Mouse (Mus musculus) heart, adult 2 months (tissue): ENCODE results near the gene Tenm4. TPM values are rescaled to one million over a fixed set of nuclear protein-coding genes. Genes with fewer than 3 reads are reported as not detected.

ENCODE experiments used
- DNase-seq, 2 experiments: peaks; one replicate each; pipeline ENCODE4 v3.0.0; 2021
- H3K27ac ChIP-seq: fragments of 200-600 bp; 2 replicates; pipeline ENCODE4 v1.8.1; 2022
- H3K27me3 ChIP-seq: fragments of 200-500 bp; 2 replicates; pipeline ENCODE4 v1.6.1; 2012; ENCODE audit warnings: mild to moderate bottlenecking, low read length, inconsistent platforms, mixed read lengths; ENCODE audit not compliant: control insufficient read depth, insufficient read depth
- H3K36me3 ChIP-seq: fragments of 200-500 bp; 2 replicates; pipeline ENCODE4 v1.6.1; 2012; ENCODE audit warnings: low read length, inconsistent platforms; ENCODE audit not compliant: control insufficient read depth, insufficient read depth
- H3K4me1 ChIP-seq: fragments of 200-500 bp; 2 replicates; pipeline ENCODE4 v1.6.1; 2011; ENCODE audit warnings: low read length; ENCODE audit not compliant: control insufficient read depth, insufficient read depth
- H3K4me3 ChIP-seq: fragments of 200-600 bp; 2 replicates; pipeline ENCODE4 v1.8.1; 2022
- H3K79me2 ChIP-seq: fragments of 200-500 bp; replicated peaks from 2 replicates; pipeline ENCODE4 v1.6.1; 2012; ENCODE audit warnings: mild to moderate bottlenecking, inconsistent platforms, low read length, moderate library complexity, mixed read lengths; ENCODE audit not compliant: control insufficient read depth, insufficient read depth
- H3K9ac ChIP-seq: fragments of 200-500 bp; 2 replicates; pipeline ENCODE4 v1.6.1; 2012; ENCODE audit warnings: low read depth, mild to moderate bottlenecking, control low read depth, inconsistent platforms, low read length, mixed read lengths
- CTCF ChIP-seq: fragments of 200-600 bp; IDR thresholded peaks from 2 replicates; pipeline ENCODE4 v1.8.1; 2022; ENCODE audit warnings: antibody characterized with exemption, mild to moderate bottlenecking, moderate library complexity
- EP300 ChIP-seq: fragments of 200-500 bp; IDR thresholded peaks from 2 replicates; pipeline ENCODE4 v1.6.1; 2011; ENCODE audit warnings: low read depth, low read length, control low read depth; ENCODE audit not compliant: insufficient read depth
- POLR2A ChIP-seq: fragments of 200-500 bp; IDR thresholded peaks from 2 replicates; pipeline ENCODE4 v1.6.1; 2011; ENCODE audit warnings: mild to moderate bottlenecking, low read depth, low read length, control low read depth; ENCODE audit not compliant: insufficient read depth
- WGBS: fragments of 180-500 bp; shearing (Covaris S2); methylation state at CpG from one replicate; pipeline ENCODE4 v1.1.7; 2018; 5-methylcytosine and 5-hydroxymethylcytosine counted together
- intact Hi-C: fragments of 180-260 bp; cut with DNase I; formaldehyde crosslinking; loops from one replicate; pipeline ENCODE4 v1.15.1; 2025
- polyA plus RNA-seq: library from polyadenylated mRNA; depleted of rRNA; stranded (reverse); fragments of >200 nt; gene quantifications from 2 replicates; pipeline ENCODE4 v1.2.3, GENCODE M21; 2012
- total RNA-seq, 2 experiments: library from RNA; stranded (reverse); gene quantifications; 2 replicates each; pipeline ENCODE4 v1.2.3; 2021

Gene Tenm4
- total and polyA plus RNA-seq, 3 experiments, result 0.34 to 1.3 (median 0.74) TPM

DNA sequence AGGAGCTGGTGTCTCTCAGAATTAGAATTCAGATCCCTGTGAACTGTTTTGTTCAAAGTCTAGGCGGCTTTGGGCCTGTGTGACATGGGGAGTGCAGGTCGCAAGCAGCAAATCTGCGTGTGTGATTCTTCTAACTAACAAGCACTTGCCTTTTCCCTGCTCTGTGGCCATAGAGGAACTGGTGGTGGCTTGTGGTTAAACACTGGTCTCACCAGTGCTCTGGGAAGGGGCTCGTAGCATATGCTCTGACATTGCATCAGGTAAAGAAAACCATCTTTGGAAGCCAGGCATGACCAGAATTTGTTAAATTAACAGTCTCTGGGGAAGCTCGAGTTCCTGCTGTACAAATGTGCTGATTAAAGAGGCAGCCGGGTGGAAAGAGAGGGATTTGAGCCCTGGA lies 308.1 kb downstream of the Tenm4 start:
- H3K36me3 ChIP-seq, result no peaks in the 10 kb centered on the region
- no peak overlapping the region for H3K4me3 ChIP-seq
- H3K4me1 ChIP-seq, result no peaks in the 10 kb centered on the region
- no peaks in the 10 kb centered on the region for H3K27me3 ChIP-seq
- TF ChIP-seq POLR2A (no peak), EP300 (no peak), CTCF (no peak)
- intact Hi-C loops, result no loop called here
- DNase-seq, result no peak
- H3K9ac ChIP-seq, result no peak overlapping the region
- 86% methylated on average over 6 of the region's 6 CpGs for WGBS
- no peak overlapping the region for H3K27ac ChIP-seq
- H3K79me2 ChIP-seq, result no peaks in the 10 kb centered on the region

GRCm38 (mm10) chr7:96480351-96480983 lies 309.4 kb downstream of the Tenm4 start:
- no peak for DNase-seq
- TF ChIP-seq POLR2A (no peak), CTCF (no peak), EP300 (no peak)
- no peaks in the 10 kb centered on the region for H3K4me1 ChIP-seq
- H3K4me3 ChIP-seq, result no peak overlapping the region
- no peak overlapping the region for H3K27ac ChIP-seq
- no peaks in the 10 kb centered on the region for H3K36me3 ChIP-seq
- H3K9ac ChIP-seq, result no peak overlapping the region
- intact Hi-C loops, result no loop called here
- H3K27me3 ChIP-seq, result no peaks in the 10 kb centered on the region
- no peaks in the 10 kb centered on the region for H3K79me2 ChIP-seq
- 85% methylated on average over 9 of the region's 9 CpGs for WGBS

DNA sequence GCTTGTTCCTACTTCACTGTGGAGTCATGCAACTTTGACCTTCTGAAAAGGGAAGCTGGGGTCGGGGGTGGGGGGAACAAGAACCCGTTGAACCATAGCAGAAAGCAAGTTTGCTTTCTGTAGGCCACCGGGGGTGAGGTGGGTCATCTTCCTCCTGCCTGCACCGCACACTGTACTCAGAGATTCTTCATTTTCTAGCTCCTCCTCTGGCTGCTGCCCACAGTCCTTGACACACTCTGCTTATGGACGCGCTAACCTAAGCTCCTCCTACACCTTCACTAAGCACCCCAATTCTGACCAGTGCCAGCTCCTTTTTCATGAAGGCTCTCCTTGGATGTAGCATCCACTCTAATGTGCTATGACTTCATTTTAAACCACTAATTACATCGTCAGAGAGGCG lies 311.9 kb downstream of the Tenm4 start:
- no peak for TF ChIP-seq CTCF
- no peak for TF ChIP-seq POLR2A
- TF ChIP-seq EP300, result no peak
- Histone ChIP-seq H3K4me3 (no peak overlapping the region), H3K9ac (no peak overlapping the region), H3K36me3 (no peaks in the 10 kb centered on the region), H3K79me2 (no peaks in the 10 kb centered on the region), H3K4me1 (no peaks in the 10 kb centered on the region), H3K27ac (no peak overlapping the region), H3K27me3 (no peaks in the 10 kb centered on the region)
- WGBS, result 61% methylated on average over 8 of the region's 8 CpGs
- intact Hi-C loops, result no loop called here
- no peak for DNase-seq

DNA sequence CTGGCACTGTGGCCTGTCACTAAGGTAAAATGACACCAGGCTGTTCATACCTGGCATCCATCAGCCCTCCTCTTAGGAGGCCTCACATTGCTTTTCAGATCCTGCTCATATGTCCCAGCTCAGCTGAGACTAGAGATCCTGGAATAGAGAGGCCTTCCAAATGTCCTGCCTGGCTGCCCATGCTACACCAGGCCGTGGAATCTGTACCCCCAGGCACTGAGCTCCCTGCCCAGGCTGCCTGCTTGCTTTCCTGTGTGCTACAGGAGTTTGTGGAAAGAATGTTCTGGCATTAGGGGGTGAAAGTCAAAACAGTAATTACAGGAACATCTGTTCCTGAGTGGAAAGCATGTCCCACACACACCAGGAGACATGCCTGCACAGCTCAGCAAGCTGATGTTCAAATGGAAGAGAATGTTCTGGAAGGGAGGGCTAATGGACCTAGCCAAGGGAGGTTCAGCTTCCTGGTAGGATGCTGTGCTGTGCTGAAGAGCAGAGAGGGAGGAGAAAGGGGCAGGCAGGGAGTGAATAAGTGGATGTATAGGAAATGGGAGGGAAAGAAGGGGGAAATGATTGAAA lies 313.0 kb downstream of the Tenm4 start:
- DNase-seq, result no peak
- Histone ChIP-seq H3K4me3 (no peak overlapping the region), H3K79me2 (no peaks in the 10 kb centered on the region), H3K27ac (no peak overlapping the region), H3K27me3 (no peaks in the 10 kb centered on the region), H3K9ac (no peak overlapping the region), H3K36me3 (no peaks in the 10 kb centered on the region), H3K4me1 (no peaks in the 10 kb centered on the region)
- WGBS, result 71% methylated on average over 1 of the region's 1 CpGs
- TF ChIP-seq POLR2A (no peak), CTCF (no peak)
- intact Hi-C loops, result no loop called here

DNA sequence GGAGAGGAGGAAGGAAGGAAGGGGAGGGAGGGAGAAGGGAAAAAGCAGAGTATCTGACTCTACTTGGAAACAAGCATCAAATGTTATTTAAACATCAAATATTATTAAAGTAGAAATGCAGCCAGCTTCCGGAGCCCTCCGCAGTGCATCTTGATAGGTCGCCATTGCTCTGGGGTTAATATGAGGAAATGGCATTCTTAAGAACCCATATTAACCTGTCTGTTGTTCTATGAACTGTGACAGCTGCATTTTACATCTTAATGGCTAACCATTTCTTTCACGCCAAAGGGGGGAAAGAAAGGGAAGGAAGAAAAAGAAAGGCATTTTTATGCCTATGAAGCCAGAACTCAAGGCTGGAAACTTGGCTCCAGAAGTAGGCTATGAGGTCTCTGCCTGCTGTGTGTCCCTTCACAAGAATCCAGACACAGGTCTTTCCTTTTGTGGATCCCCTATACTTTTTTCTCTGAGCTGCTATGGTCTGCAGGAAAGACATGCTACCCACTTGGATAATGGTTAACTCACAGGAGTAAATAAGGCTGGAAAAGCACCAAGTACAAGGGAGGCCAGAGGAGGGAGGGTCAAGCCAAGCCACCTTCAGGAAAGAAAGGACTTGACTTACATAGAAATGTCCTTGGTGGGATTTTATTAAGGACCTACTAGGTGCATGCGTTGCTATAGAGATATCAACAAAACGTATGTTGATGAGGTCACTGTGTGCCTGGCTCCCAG lies 318.5 kb downstream of the Tenm4 start:
- H3K36me3 ChIP-seq, result no peaks in the 10 kb centered on the region
- DNase-seq, result no peak
- intact Hi-C loops, result no loop called here
- no peaks in the 10 kb centered on the region for H3K79me2 ChIP-seq
- H3K27ac ChIP-seq, result no peak overlapping the region
- no peak overlapping the region for H3K9ac ChIP-seq
- H3K4me1 ChIP-seq, result no peaks in the 10 kb centered on the region; the same call in 1 of the 2 replicates
- H3K4me3 ChIP-seq, result no peak overlapping the region
- 87% methylated on average over 6 of the region's 6 CpGs for WGBS
- no peaks in the 10 kb centered on the region for H3K27me3 ChIP-seq
- TF ChIP-seq POLR2A, result no peak
- TF ChIP-seq EP300, result no peak
- no peak for TF ChIP-seq CTCF

- TF ChIP-seq CTCF, result no peak
- no peak for TF ChIP-seq EP300
- TF ChIP-seq POLR2A, result no peak
- no peak overlapping the region for H3K27ac ChIP-seq
- no peaks in the 10 kb centered on the region for H3K36me3 ChIP-seq
- H3K79me2 ChIP-seq, result no peaks in the 10 kb centered on the region
- no peaks in the 10 kb centered on the region; the same call in 1 of the 2 replicates for H3K4me1 ChIP-seq
- intact Hi-C loops, result no loop called here
- WGBS, result 22% methylated on average over 2 of the region's 2 CpGs
- DNase-seq, result no peak
- H3K9ac ChIP-seq, result no peak overlapping the region
- no peak overlapping the region for H3K4me3 ChIP-seq
- no peaks in the 10 kb centered on the region for H3K27me3 ChIP-seq
Measured at GRCm38 (mm10) chr7:96491896-96492295, 320.9 kb downstream of the Tenm4 start.
